Mouse (Mus musculus) cerebellum, adult 2 months (tissue): ENCODE measurements around the gene Taf1c.

Source experiments
- CTCF ChIP-seq: fragments of 200-500 bp; IDR thresholded peaks from 2 replicates; pipeline ENCODE4 v1.5.1; 2011; ENCODE audit warnings: low read depth, mild to moderate bottlenecking, control low read depth, low read length, moderate library complexity, borderline replicate concordance; ENCODE audit not compliant: insufficient read depth
- POLR2A ChIP-seq: fragments of 200-500 bp; IDR thresholded peaks from 2 replicates; pipeline ENCODE4 v1.6.1; 2011; ENCODE audit warnings: low read length, control low read depth, borderline replicate concordance; ENCODE audit not compliant: insufficient read depth

- TF ChIP-seq POLR2A (no peak), CTCF (no peak)
Observed at GRCm38 (mm10) chr8:119620848-119621465, 15.9 kb upstream of the Taf1c start.
